Mouse (Mus musculus) liver, adult 2 months (tissue): Measurements from ENCODE around the gene Arhgef18. TPM values are rescaled to one million over a fixed set of nuclear protein-coding genes. Genes with fewer than 3 reads are reported as not detected.
A peak's percentile ranks its signal among the peaks of the same experiment; 100 is the strongest.

ENCODE experiments used
- DNase-seq: peaks from one replicate; pipeline ENCODE4 v3.0.0-alpha.2; 2011; ENCODE audit warnings: low read depth, low spot score; ENCODE audit errors: extremely low read depth
- H3K27ac ChIP-seq: fragments of 200-500 bp; replicated peaks from 2 replicates; pipeline ENCODE4 v1.5.1; 2012; ENCODE audit warnings: low read depth, mild to moderate bottlenecking, control low read depth, inconsistent platforms, low read length; ENCODE audit not compliant: insufficient read depth
- H3K27me3 ChIP-seq: fragments of 200-500 bp; 2 replicates; pipeline ENCODE4 v1.6.1; 2012; ENCODE audit warnings: mild to moderate bottlenecking, moderate library complexity, low read length, inconsistent platforms; ENCODE audit not compliant: control insufficient read depth, insufficient read depth
- H3K36me3 ChIP-seq: fragments of 200-500 bp; 2 replicates; pipeline ENCODE4 v1.6.1; 2012; ENCODE audit warnings: low read length, inconsistent platforms; ENCODE audit not compliant: control insufficient read depth, insufficient read depth
- H3K4me1 ChIP-seq: fragments of 200-500 bp; 2 replicates; pipeline ENCODE4 v1.6.1; 2011; ENCODE audit warnings: low read length; ENCODE audit not compliant: control insufficient read depth, insufficient read depth
- H3K4me3 ChIP-seq: fragments of 200-500 bp; 2 replicates; pipeline ENCODE4 v1.5.1; 2011; ENCODE audit warnings: low read depth, mild to moderate bottlenecking, control low read depth, low read length, moderate library complexity; ENCODE audit not compliant: insufficient read depth
- H3K79me2 ChIP-seq: fragments of 200-500 bp; 2 replicates; pipeline ENCODE4 v1.6.1; 2012; ENCODE audit warnings: inconsistent platforms, mild to moderate bottlenecking, low read length, moderate library complexity; ENCODE audit not compliant: control insufficient read depth, insufficient read depth
- H3K9ac ChIP-seq: fragments of 200-500 bp; 2 replicates; pipeline ENCODE4 v1.6.1; 2012; ENCODE audit warnings: low read depth, mild to moderate bottlenecking, control low read depth, inconsistent platforms, low read length
- CTCF ChIP-seq: fragments of 200-500 bp; IDR thresholded peaks from 2 replicates; pipeline ENCODE4 v1.5.1; 2011; ENCODE audit warnings: low read depth, low read length, control low read depth
- POLR2A ChIP-seq: fragments of 200-500 bp; IDR thresholded peaks from 2 replicates; pipeline ENCODE4 v1.6.1; 2011; ENCODE audit warnings: low read length, control low read depth; ENCODE audit not compliant: insufficient read depth; ENCODE audit errors: extremely low read depth
- whole genome bisulfite sequencing: fragments of 180-500 bp; shearing (Covaris S2); methylation state at CpG from one replicate; pipeline ENCODE4 v1.1.7; 2018; 5-methylcytosine and 5-hydroxymethylcytosine counted together
- polyA plus RNA-seq: library from polyadenylated mRNA; depleted of rRNA; stranded (reverse); fragments of >200 nt; gene quantifications from 2 replicates; pipeline ENCODE4 v1.2.3, GENCODE M21; 2012
- total RNA-seq: library from RNA; depleted of rRNA; stranded (reverse); fragments of >200 nt; gene quantifications from 2 replicates; pipeline ENCODE4 v1.2.3, GENCODE M21; 2014

Gene Arhgef18
- total and polyA plus RNA-seq, 2 experiments = 9.7 to 15.6 TPM

GRCm38 (mm10) chr8:3367086-3367485 is 25.7 kb upstream of the Arhgef18 start:
- Histone ChIP-seq H3K4me1 (no peaks in the 10 kb centered on the region; the same call in 1 of the 2 replicates), H3K4me3 (no peak overlapping the region), H3K27ac (no peak overlapping the region), H3K79me2 (no peaks in the 10 kb centered on the region), H3K27me3 (no peaks in the 10 kb centered on the region), H3K36me3 (no peaks in the 10 kb centered on the region), H3K9ac (no peak overlapping the region)
- 90% methylated on average over 5 of the region's 5 CpGs for WGBS
- TF ChIP-seq CTCF (no peak), POLR2A (no peak)
- DNase-seq = no peak

GRCm38 (mm10) chr8:3368091-3368490 is 24.7 kb upstream of the Arhgef18 start:
- H3K4me3 ChIP-seq = no peak overlapping the region
- no peak overlapping the region for H3K27ac ChIP-seq
- DNase-seq = no peak
- TF ChIP-seq CTCF (no peak), POLR2A (no peak)
- no peaks in the 10 kb centered on the region for H3K36me3 ChIP-seq
- 74% methylated on average over 1 of the region's 1 CpGs for WGBS
- H3K79me2 ChIP-seq = no peaks in the 10 kb centered on the region
- no peaks in the 10 kb centered on the region for H3K27me3 ChIP-seq
- no peaks in the 10 kb centered on the region; the same call in 1 of the 2 replicates for H3K4me1 ChIP-seq
- no peak overlapping the region for H3K9ac ChIP-seq

- Histone ChIP-seq H3K36me3 (no peaks in the 10 kb centered on the region), H3K79me2 (no peaks in the 10 kb centered on the region), H3K4me3 (no peak overlapping the region), H3K9ac (no peak overlapping the region), H3K27ac (no peak overlapping the region), H3K27me3 (no peaks in the 10 kb centered on the region), H3K4me1 (no peaks in the 10 kb centered on the region)
- DNase-seq = no peak
- no peak for TF ChIP-seq POLR2A
- peak; percentile 46 for TF ChIP-seq CTCF
Measured at GRCm38 (mm10) chr8:3375748-3376147, 17.1 kb upstream of the Arhgef18 start.

- no peak overlapping the region for H3K9ac ChIP-seq
- TF ChIP-seq CTCF (no peak), POLR2A (no peak)
- H3K4me1 ChIP-seq = no peaks in the 10 kb centered on the region
- DNase-seq = no peak
- no peaks in the 10 kb centered on the region for H3K79me2 ChIP-seq
- no peak overlapping the region for H3K4me3 ChIP-seq
- H3K27ac ChIP-seq = no peak overlapping the region
- WGBS = 64% methylated on average over 11 of the region's 11 CpGs
- no peaks in the 10 kb centered on the region for H3K36me3 ChIP-seq
- H3K27me3 ChIP-seq = no peaks in the 10 kb centered on the region
Measured at GRCm38 (mm10) chr8:3376641-3377274, 16.0 kb upstream of the Arhgef18 start.

GRCm38 (mm10) chr8:3387286-3387685 is 5.5 kb upstream of the Arhgef18 start:
- DNase-seq = peak; percentile 54
- WGBS = 52% methylated on average over 6 of the region's 6 CpGs
- Histone ChIP-seq H3K79me2 (no peaks in the 10 kb centered on the region), H3K27ac (no peak overlapping the region), H3K4me3 (no peak overlapping the region), H3K36me3 (no peaks in the 10 kb centered on the region), H3K4me1 (peaks cover 7% of the 10 kb centered on the region; the same call in 1 of the 2 replicates), H3K9ac (no peak overlapping the region), H3K27me3 (no peaks in the 10 kb centered on the region)
- TF ChIP-seq CTCF = peak; percentile 90
- TF ChIP-seq POLR2A = no peak

- Histone ChIP-seq H3K36me3 (no peaks in the 10 kb centered on the region), H3K79me2 (peaks cover 9% of the 10 kb centered on the region; the same call in 1 of the 2 replicates), H3K27me3 (no peaks in the 10 kb centered on the region), H3K9ac (no peak overlapping the region), H3K27ac (no peak overlapping the region), H3K4me3 (no peak overlapping the region), H3K4me1 (peaks cover 9% of the 10 kb centered on the region; the same call in 1 of the 2 replicates)
- TF ChIP-seq POLR2A = no peak
- no peak for TF ChIP-seq CTCF
- no peak for DNase-seq
- 67% methylated on average over 9 of the region's 9 CpGs for WGBS
Measured at GRCm38 (mm10) chr8:3388591-3389338, 4.0 kb upstream of the Arhgef18 start.
